Mouse (Mus musculus) heart, embryonic 12.5 days (tissue): ENCODE data around the gene Speer4a. TPM values are rescaled to one million over a fixed set of nuclear protein-coding genes. Genes with fewer than 3 reads are reported as not detected.
"Not testable (repeated sequence)": the region's sequence is repeated elsewhere in the genome, so short reads cannot be mapped to it uniquely, and the experiment has no call there.

Experiments used
- ATAC-seq: fragments of 200-750 bp; cut with Nextera tagmentation; 2 replicates; pipeline ENCODE4 v1.8.0; 2017; ENCODE audit warnings: moderate TSS enrichment, moderate library complexity; ENCODE audit not compliant: insufficient number of reproducible peaks, low FRiP score
- H3K27ac ChIP-seq: fragments of 300-500 bp; sonication (generic); 2 replicates; pipeline ENCODE4 v1.5.1; 2016; ENCODE audit warnings: mild to moderate bottlenecking, moderate library complexity; ENCODE audit not compliant: poor library complexity, severe bottlenecking
- H3K27me3 ChIP-seq: fragments of 300-500 bp; sonication (generic); replicated peaks from 2 replicates; pipeline ENCODE4 v1.6.1; 2016; ENCODE audit warnings: mild to moderate bottlenecking, moderate library complexity
- H3K36me3 ChIP-seq: fragments of 300-500 bp; sonication (generic); 2 replicates; pipeline ENCODE4 v1.6.1; 2016; ENCODE audit warnings: mild to moderate bottlenecking, moderate library complexity
- H3K4me1 ChIP-seq: fragments of 300-500 bp; sonication (generic); replicated peaks from 2 replicates; pipeline ENCODE4 v1.6.1; 2016; ENCODE audit warnings: mild to moderate bottlenecking
- H3K4me2 ChIP-seq: fragments of 300-500 bp; sonication (generic); 2 replicates; pipeline ENCODE4 v1.6.1; 2016; ENCODE audit warnings: mild to moderate bottlenecking, moderate library complexity
- H3K4me3 ChIP-seq: fragments of 300-500 bp; sonication (generic); 2 replicates; pipeline ENCODE4 v1.5.1; 2016; ENCODE audit warnings: mild to moderate bottlenecking
- H3K9ac ChIP-seq: fragments of 300-500 bp; sonication (generic); 2 replicates; pipeline ENCODE4 v1.6.1; 2016; ENCODE audit warnings: mild to moderate bottlenecking, moderate library complexity
- H3K9me3 ChIP-seq: fragments of 300-500 bp; sonication (generic); replicated peaks from 2 replicates; pipeline ENCODE4 v1.6.1; 2016; ENCODE audit warnings: mild to moderate bottlenecking, moderate library complexity
- WGBS: fragments of 180-500 bp; shearing (Covaris S2); methylation state at CpG from one replicate; pipeline ENCODE4 v1.1.7; 2016; 5-methylcytosine and 5-hydroxymethylcytosine counted together
- polyA plus RNA-seq: library from polyadenylated mRNA; unstranded; fragments of >200 nt; fragmentation: Nextera tagmentation; extraction: Ambion mirVana; gene quantifications from 2 replicates; pipeline ENCODE4 v1.2.1, GENCODE M21; 2016

Gene Speer4a
- polyA plus RNA-seq: 0.06 and 0.10 TPM in 2 replicates

GRCm38 (mm10) chr5:26039458-26039857, at the start of gene Speer4a:
Speer4a (minus strand) TSS chr5:26039558.
- H3K9me3 ChIP-seq, H3K27me3 ChIP-seq, H3K9ac ChIP-seq, H3K4me2 ChIP-seq, H3K4me1 ChIP-seq, H3K36me3 ChIP-seq, H3K27ac ChIP-seq, ATAC-seq, H3K4me3 ChIP-seq: not testable (repeated sequence)
- WGBS: 72% methylated on average over 2 of the region's 2 CpGs

GRCm38 (mm10) chr5:26079023-26079422, 39.7 kb upstream of the Speer4a start:
- not testable (repeated sequence) for H3K27ac ChIP-seq, H3K4me1 ChIP-seq, ATAC-seq, H3K9ac ChIP-seq, H3K27me3 ChIP-seq, H3K4me2 ChIP-seq, H3K9me3 ChIP-seq, H3K36me3 ChIP-seq, H3K4me3 ChIP-seq

GRCm38 (mm10) chr5:26070716-26071115, 31.4 kb upstream of the Speer4a start:
- WGBS: 72% methylated on average over 24 of the region's 24 CpGs
- Histone ChIP-seq H3K4me1 (no peaks in the 10 kb centered on the region), H3K9me3 (0 out of 2 replicates have a peak, but pooled peaks cover 7% of the 10 kb centered on the region), H3K4me3 (no peak overlapping the region), H3K36me3 (no peaks in the 10 kb centered on the region), H3K4me2 (no peak overlapping the region), H3K27ac (no peak overlapping the region), H3K9ac (no peak overlapping the region), H3K27me3 (no peaks in the 10 kb centered on the region)
- ATAC-seq: no peak

DNA sequence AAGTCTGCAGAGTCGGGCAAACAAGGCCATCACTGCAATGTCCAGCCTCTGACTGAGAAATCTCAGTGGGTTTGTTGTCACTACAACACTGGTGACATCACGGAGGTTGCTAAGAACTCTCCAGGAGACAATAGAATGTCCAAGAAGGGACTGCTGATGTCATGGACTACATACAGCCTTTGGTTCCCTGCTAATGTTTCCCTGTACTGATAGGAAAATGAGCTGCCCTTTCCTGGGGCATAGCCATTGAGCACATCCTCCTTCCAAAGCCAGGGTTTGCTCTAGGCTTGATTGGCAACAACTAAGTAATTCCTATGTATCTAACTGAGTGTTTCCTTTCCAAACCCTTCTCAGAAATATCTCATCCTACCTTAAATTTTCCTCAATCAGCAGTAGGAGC, 19.1 kb upstream of the Speer4a start, which contains the start of gene Gm7347:
Gm7347 (minus strand) TSS at position 101 of the 400 bp plus-strand sequence.
- not testable (repeated sequence) for H3K4me3 ChIP-seq, H3K36me3 ChIP-seq, H3K9me3 ChIP-seq, H3K4me2 ChIP-seq, H3K27me3 ChIP-seq, H3K4me1 ChIP-seq, H3K9ac ChIP-seq, H3K27ac ChIP-seq, ATAC-seq
- no CpG with 5 or more reads among the region's 2 CpGs for WGBS

- H3K27me3 ChIP-seq, H3K4me1 ChIP-seq, H3K9ac ChIP-seq, H3K4me3 ChIP-seq, H3K9me3 ChIP-seq, H3K4me2 ChIP-seq, H3K27ac ChIP-seq, H3K36me3 ChIP-seq, ATAC-seq: not testable (repeated sequence)
- no CpG with 5 or more reads among the region's 3 CpGs for WGBS
These were observed 16.5 kb downstream of the Speer4a start, which contains the start of gene Gm5862 for GRCm38 (mm10) chr5:26022816-26023215. Gm5862 (minus strand) TSS chr5:26022916.

DNA sequence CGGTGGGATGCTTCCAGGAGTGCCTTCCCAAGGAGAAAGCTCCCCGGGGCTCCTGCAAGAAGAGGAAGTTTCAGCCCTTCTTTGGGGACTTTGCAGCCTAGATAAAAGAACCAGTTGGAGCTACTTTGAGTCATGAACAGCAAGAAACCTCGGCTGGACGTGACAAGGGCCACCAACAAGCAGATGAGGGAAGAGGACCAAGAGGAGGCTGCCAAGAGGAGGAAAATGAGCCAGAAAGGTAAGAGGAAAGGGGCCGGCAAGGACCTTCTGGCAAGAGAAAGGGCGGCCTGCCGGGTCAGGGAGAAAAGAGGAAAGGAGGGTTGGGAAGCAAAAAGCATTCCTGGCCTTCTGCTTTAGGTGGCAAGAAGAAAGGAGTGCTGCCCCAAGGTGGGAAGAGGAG, 31.7 kb downstream of the Speer4a start:
- not testable (repeated sequence) for H3K4me1 ChIP-seq, H3K4me3 ChIP-seq, H3K36me3 ChIP-seq, H3K9ac ChIP-seq, H3K9me3 ChIP-seq, H3K27ac ChIP-seq
- Histone ChIP-seq H3K27me3 (peaks cover 14% of the 10 kb centered on the region), H3K4me2 (peak overlapping the region; percentile 63; the same call in 1 of the 2 replicates)
- ATAC-seq: peak; percentile 39; the same call in 1 of the 2 replicates
- 62% methylated on average over 7 of the region's 7 CpGs for WGBS

DNA sequence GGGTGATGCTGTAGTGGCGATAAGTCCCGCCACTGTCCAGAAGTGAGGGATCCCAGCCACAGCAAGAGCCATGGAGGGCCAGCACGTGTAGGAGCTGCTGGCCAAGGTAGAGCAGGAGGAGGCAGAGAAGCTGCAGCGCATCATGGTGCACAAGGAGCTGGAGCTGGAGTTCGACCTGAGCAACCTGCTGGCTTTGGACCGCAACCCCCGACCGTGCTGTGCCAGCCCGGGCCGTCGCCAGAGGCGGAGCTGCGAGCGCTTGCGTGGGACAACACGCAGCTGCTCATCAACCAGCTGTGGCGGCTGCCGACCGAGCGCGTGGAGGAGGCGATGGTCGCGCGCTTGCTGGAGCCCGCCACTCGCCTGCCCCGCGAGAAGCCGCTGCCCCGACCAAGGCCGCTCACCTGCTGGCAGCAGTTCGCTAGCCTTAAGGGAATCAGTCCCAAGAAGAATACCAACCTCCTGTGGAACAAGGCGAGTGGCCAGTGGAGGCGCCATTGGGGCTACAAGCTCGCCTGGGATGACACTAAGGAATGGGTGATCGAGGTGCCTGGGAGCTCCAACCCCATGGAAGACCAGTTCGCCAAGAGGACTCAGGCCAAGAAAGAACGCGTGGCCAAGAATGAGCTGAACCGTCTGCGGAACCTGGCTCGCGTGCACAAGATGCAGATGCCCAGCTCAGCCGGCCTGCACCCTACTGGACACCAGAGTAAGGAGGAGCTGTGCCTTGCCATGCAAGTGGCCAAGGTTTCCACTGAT, 32.2 kb downstream of the Speer4a start:
- H3K27me3 ChIP-seq: peaks cover 14% of the 10 kb centered on the region
- ATAC-seq: peak; percentile 79
- not testable (repeated sequence) for H3K36me3 ChIP-seq, H3K27ac ChIP-seq, H3K9ac ChIP-seq, H3K4me1 ChIP-seq, H3K9me3 ChIP-seq
- H3K4me2 ChIP-seq: peak overlapping the region; percentile 63
- peak overlapping the region; percentile 32 for H3K4me3 ChIP-seq
- WGBS: 16% methylated on average over 45 of the region's 45 CpGs

- not testable (repeated sequence) for H3K4me3 ChIP-seq, H3K9me3 ChIP-seq, H3K4me2 ChIP-seq, ATAC-seq, H3K9ac ChIP-seq, H3K27ac ChIP-seq, H3K4me1 ChIP-seq, H3K36me3 ChIP-seq
- peaks cover 14% of the 10 kb centered on the region for H3K27me3 ChIP-seq
- WGBS: 71% methylated on average over 1 of the region's 2 CpGs
These were observed 34.7 kb downstream of the Speer4a start, which contains the start of gene Gm1979 for GRCm38 (mm10) chr5:26004698-26005097. Gm1979 (minus strand) TSS chr5:26004798.

- H3K4me1 ChIP-seq, H3K27ac ChIP-seq, H3K36me3 ChIP-seq, H3K4me2 ChIP-seq, H3K27me3 ChIP-seq, H3K9ac ChIP-seq, H3K4me3 ChIP-seq, H3K9me3 ChIP-seq, ATAC-seq: not testable (repeated sequence)
- no CpG with 5 or more reads among the region's 3 CpGs for WGBS
These were observed 50.8 kb downstream of the Speer4a start, which contains the start of gene Gm21698 for GRCm38 (mm10) chr5:25988550-25988949. Gm21698 (minus strand) TSS chr5:25988650.

Other genes with a start within 250 kb of the Speer4a start
- 0.24 and 0.27 TPM in 2 replicates for gene Gm21663, start 97.2 kb downstream of the Speer4a start, polyA plus RNA-seq
- 0.14 TPM in 1 of 2 replicates, not detected in the other for gene Gm21671, start 85.1 kb downstream of the Speer4a start, polyA plus RNA-seq
- 0.09 and 0.17 TPM in 2 replicates for gene Gm21680, start 66.9 kb downstream of the Speer4a start, polyA plus RNA-seq
- 0.13 and 0.22 TPM in 2 replicates for gene Gm21698, start 50.9 kb downstream of the Speer4a start, polyA plus RNA-seq
- 0.54 TPM in 1 of 2 replicates, not detected in the other for gene Gm1979, start 34.8 kb downstream of the Speer4a start, polyA plus RNA-seq
- not detected in 2 replicates for gene Gm5862, start 16.6 kb downstream of the Speer4a start, polyA plus RNA-seq
- gene Gm7347, start 19.0 kb upstream of the Speer4a start, polyA plus RNA-seq: 0.19 TPM in 1 of 2 replicates, not detected in the other
- gene Gm10471, start 49.7 kb upstream of the Speer4a start, polyA plus RNA-seq: 0.06 TPM in 1 of 2 replicates, not detected in the other
- gene 5031410I06Rik, start 65.8 kb upstream of the Speer4a start, polyA plus RNA-seq: 0.09 TPM in 1 of 2 replicates, not detected in the other
- gene Gm10220, start 81.9 kb upstream of the Speer4a start, polyA plus RNA-seq: 0.12 and 0.17 TPM in 2 replicates
- not detected in 2 replicates for gene Gm7361, start 218.1 kb upstream of the Speer4a start, polyA plus RNA-seq